Mouse (Mus musculus) heart, embryonic 11.5 days (tissue): ENCODE results near the gene Olfr331. TPM values are rescaled to one million over a fixed set of nuclear protein-coding genes. Genes with fewer than 3 reads are reported as not detected.

Source experiments
- ATAC-seq: fragments of 200-750 bp; cut with Nextera tagmentation; replicated peaks from 2 replicates; pipeline ENCODE4 v1.8.0; 2017; ENCODE audit warnings: moderate library complexity; ENCODE audit not compliant: insufficient number of reproducible peaks, low FRiP score, low TSS enrichment
- H3K27ac ChIP-seq: fragments of 300-500 bp; sonication (generic); 2 replicates; pipeline ENCODE4 v1.5.1; 2014; ENCODE audit warnings: mild to moderate bottlenecking, low read depth, low read length
- H3K27me3 ChIP-seq: fragments of 300-500 bp; sonication (generic); 2 replicates; pipeline ENCODE4 v1.6.1; 2014; ENCODE audit warnings: mild to moderate bottlenecking, low read length, mixed read lengths; ENCODE audit not compliant: control insufficient read depth, insufficient read depth
- H3K36me3 ChIP-seq: fragments of 300-500 bp; sonication (generic); 2 replicates; pipeline ENCODE4 v1.6.1; 2014; ENCODE audit warnings: mild to moderate bottlenecking, low read length, moderate library complexity, mixed read lengths; ENCODE audit not compliant: control insufficient read depth, insufficient read depth
- H3K4me1 ChIP-seq: fragments of 300-500 bp; sonication (generic); 2 replicates; pipeline ENCODE4 v1.6.1; 2014; ENCODE audit warnings: low read length; ENCODE audit not compliant: control insufficient read depth, insufficient read depth
- H3K4me2 ChIP-seq: fragments of 300-500 bp; sonication (generic); 2 replicates; pipeline ENCODE4 v1.6.1; 2014; ENCODE audit warnings: mild to moderate bottlenecking, moderate library complexity
- H3K4me3 ChIP-seq: fragments of 300-500 bp; sonication (generic); 2 replicates; pipeline ENCODE4 v1.5.1; 2014; ENCODE audit warnings: low read depth, low read length
- H3K9ac ChIP-seq: fragments of 300-500 bp; sonication (generic); 2 replicates; pipeline ENCODE4 v1.6.1; 2014; ENCODE audit warnings: mild to moderate bottlenecking, low read depth, low read length, moderate library complexity
- H3K9me3 ChIP-seq: fragments of 300-500 bp; sonication (generic); replicated peaks from 2 replicates; pipeline ENCODE4 v1.6.1; 2016; ENCODE audit warnings: low read length; ENCODE audit not compliant: control insufficient read depth
- WGBS: fragments of 180-500 bp; shearing (Covaris S2); extraction: QIAGEN DNeasy Blood & Tissue Kit; methylation state at CpG from one replicate; pipeline ENCODE4 v1.1.7; 2014; ENCODE audit not compliant: insufficient replicate concordance; 5-methylcytosine and 5-hydroxymethylcytosine counted together
- polyA plus RNA-seq: library from polyadenylated mRNA; unstranded; fragments of >200 nt; fragmentation: Nextera tagmentation; extraction: Ambion mirVana; gene quantifications from 2 replicates; pipeline ENCODE4 v1.2.1, GENCODE M21; 2014

Gene Olfr331
- polyA plus RNA-seq, 1 experiment from 2014 or later, result not detected

DNA sequence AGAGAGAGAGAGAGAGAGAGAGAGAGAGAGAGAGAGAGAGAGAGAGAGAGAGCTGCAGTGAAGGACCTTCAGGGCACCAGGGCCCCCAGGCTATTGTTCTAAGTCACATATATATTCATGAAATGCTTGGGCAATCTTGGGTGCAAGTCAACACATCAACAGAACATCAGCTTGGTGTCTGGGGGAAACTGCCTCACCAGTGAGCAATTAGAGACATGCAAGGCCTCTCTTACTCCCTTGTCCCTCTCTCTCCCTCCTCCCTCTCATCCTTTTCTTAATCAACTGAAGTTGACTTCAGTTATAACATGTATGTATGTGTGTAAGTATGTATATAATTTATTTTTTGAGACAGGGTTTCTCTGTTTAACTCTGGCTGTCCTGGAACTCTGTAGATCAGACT is 40.2 kb downstream of the Olfr331 start, which contains the start of gene Olfr30:
Olfr30 (minus strand) TSS at position 101 of the 400 bp plus-strand sequence.
- Histone ChIP-seq H3K4me3 (no peak within 1 kb of the TSS), H3K27ac (no peak within 1 kb of the TSS), H3K27me3 (no peaks in the 10 kb centered on the region), H3K36me3 (no peaks in the 10 kb centered on the region), H3K9ac (no peak within 1 kb of the TSS), H3K4me1 (no peaks in the 10 kb centered on the region), H3K9me3 (no peaks in the 10 kb centered on the region), H3K4me2 (no peak within 1 kb of the TSS)
- no peak for ATAC-seq

DNA sequence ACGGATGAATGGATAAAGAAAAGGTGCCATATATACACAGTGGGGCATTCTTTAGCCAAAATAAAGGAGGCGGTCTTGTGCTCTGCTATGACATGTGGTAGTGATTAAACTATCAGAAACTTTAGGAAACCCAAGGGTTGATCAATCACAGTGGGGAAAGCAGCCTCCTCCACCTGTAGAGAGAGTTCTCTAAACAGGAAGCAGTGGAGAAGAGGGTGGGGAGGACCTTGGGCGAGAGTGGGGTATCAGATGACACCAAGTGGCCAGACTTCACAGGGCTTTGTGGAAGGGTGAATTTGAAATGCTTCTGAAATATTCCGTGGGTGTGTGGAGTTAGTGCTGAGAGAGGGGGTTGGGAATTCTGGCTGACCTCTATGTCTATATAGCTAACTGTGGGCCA is 48.8 kb downstream of the Olfr331 start:
- ATAC-seq, result no peak
- no peaks in the 10 kb centered on the region; the same call in 1 of the 2 replicates for H3K9me3 ChIP-seq
- H3K27ac ChIP-seq, result no peak overlapping the region
- H3K4me3 ChIP-seq, result no peak overlapping the region
- no peak overlapping the region for H3K9ac ChIP-seq
- WGBS, result 56% methylated on average over 4 of the region's 4 CpGs
- no peaks in the 10 kb centered on the region for H3K4me1 ChIP-seq
- H3K27me3 ChIP-seq, result no peaks in the 10 kb centered on the region
- H3K4me2 ChIP-seq, result no peak overlapping the region
- H3K36me3 ChIP-seq, result no peaks in the 10 kb centered on the region

DNA sequence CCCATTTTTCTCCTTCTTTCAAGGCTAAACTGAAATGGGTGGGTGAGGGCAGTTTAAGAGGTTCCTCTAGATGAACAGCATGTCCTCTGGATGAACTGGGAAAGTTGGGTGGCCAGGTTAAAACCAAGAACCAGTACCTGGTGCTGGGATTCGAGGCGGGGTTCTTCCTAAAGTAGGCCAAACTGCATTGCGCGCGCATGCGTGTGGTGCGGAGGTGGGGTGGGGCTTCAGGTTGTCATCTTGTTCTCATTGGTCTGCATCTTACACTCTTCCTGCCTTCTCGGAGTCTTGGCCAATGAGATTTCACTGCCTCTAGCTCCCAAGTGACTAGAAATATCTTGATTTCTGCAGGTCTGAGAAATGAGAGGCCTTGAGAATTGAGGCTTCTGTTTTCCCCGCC is 49.6 kb downstream of the Olfr331 start, which contains the start of gene Lypd9:
Lypd9 (minus strand) TSS at position 165 of the 400 bp plus-strand sequence.
- H3K36me3 ChIP-seq, result no peaks in the 10 kb centered on the region
- 94% methylated on average over 9 of the region's 9 CpGs for WGBS
- no peaks in the 10 kb centered on the region; the same call in 1 of the 2 replicates for H3K9me3 ChIP-seq
- H3K4me2 ChIP-seq, result no peak within 1 kb of the TSS
- H3K27me3 ChIP-seq, result no peaks in the 10 kb centered on the region
- no peak within 1 kb of the TSS for H3K9ac ChIP-seq
- no peak within 1 kb of the TSS for H3K4me3 ChIP-seq
- ATAC-seq, result no peak
- H3K27ac ChIP-seq, result no peak within 1 kb of the TSS
- no peaks in the 10 kb centered on the region for H3K4me1 ChIP-seq

Other genes with a start within 250 kb of the Olfr331 start
- gene 4930438A08Rik, start 227.8 kb downstream of the Olfr331 start, polyA plus RNA-seq, result not detected in 2 replicates
- 8.2 and 9.3 TPM in 2 replicates for gene Zfp692, start 195.5 kb downstream of the Olfr331 start, polyA plus RNA-seq
- gene Zfp672, start 172.2 kb downstream of the Olfr331 start, polyA plus RNA-seq, result 31.2 and 33.8 TPM in 2 replicates
- 17.5 and 17.7 TPM in 2 replicates for gene Sh3bp5l, start 171.8 kb downstream of the Olfr331 start, polyA plus RNA-seq
- gene Lypd8, start 123.5 kb downstream of the Olfr331 start, polyA plus RNA-seq, result not detected in 2 replicates
- gene 1810065E05Rik, start 81.5 kb downstream of the Olfr331 start, polyA plus RNA-seq, result not detected in 2 replicates
- gene Gm12253, start 70.0 kb downstream of the Olfr331 start, polyA plus RNA-seq, result not detected in 2 replicates
- gene Lypd9, start 49.6 kb downstream of the Olfr331 start, polyA plus RNA-seq, result not detected in 2 replicates
- gene Olfr30, start 40.3 kb downstream of the Olfr331 start, polyA plus RNA-seq, result not detected in 2 replicates
- gene Olfr332, start 10.0 kb downstream of the Olfr331 start, polyA plus RNA-seq, result not detected in 2 replicates
- not detected in 2 replicates for gene Olfr330, start 32.3 kb upstream of the Olfr331 start, polyA plus RNA-seq
- gene Olfr329-ps, start 43.9 kb upstream of the Olfr331 start, polyA plus RNA-seq, result not detected in 2 replicates
- 0.09 TPM in 1 of 2 replicates, not detected in the other for gene Olfr328, start 53.1 kb upstream of the Olfr331 start, polyA plus RNA-seq
- not detected in 2 replicates for gene Olfr224, start 68.0 kb upstream of the Olfr331 start, polyA plus RNA-seq
- not detected in 2 replicates for gene Olfr325, start 75.2 kb upstream of the Olfr331 start, polyA plus RNA-seq
- gene Olfr324, start 92.5 kb upstream of the Olfr331 start, polyA plus RNA-seq, result not detected in 2 replicates
- gene 2210407C18Rik, start 113.5 kb upstream of the Olfr331 start, polyA plus RNA-seq, result not detected in 2 replicates
- not detected in 2 replicates for gene Olfr323, start 127.9 kb upstream of the Olfr331 start, polyA plus RNA-seq
- 0.74 and 1.6 TPM in 2 replicates for gene Trim58, start 137.9 kb upstream of the Olfr331 start, polyA plus RNA-seq
- gene Olfr322, start 156.2 kb upstream of the Olfr331 start, polyA plus RNA-seq, result not detected in 2 replicates
- not detected in 2 replicates for gene Olfr320, start 178.5 kb upstream of the Olfr331 start, polyA plus RNA-seq
- gene Olfr319, start 196.6 kb upstream of the Olfr331 start, polyA plus RNA-seq, result not detected in 2 replicates
- not detected in 2 replicates for gene Olfr318, start 221.4 kb upstream of the Olfr331 start, polyA plus RNA-seq
- gene Olfr317, start 236.6 kb upstream of the Olfr331 start, polyA plus RNA-seq, result not detected in 2 replicates